Mouse (Mus musculus) cortical plate, adult 2 months (tissue): ENCODE data around the gene Gm21830. TPM values are rescaled to one million over a fixed set of nuclear protein-coding genes. Genes with fewer than 3 reads are reported as not detected.
A peak's percentile ranks its signal among the peaks of the same experiment; 100 is the strongest.
"Not testable (repeated sequence)": the region's sequence is repeated elsewhere in the genome, so short reads cannot be mapped to it uniquely, and the experiment has no call there.

Experiments used
- H3K27ac ChIP-seq: fragments of 200-500 bp; 2 replicates; pipeline ENCODE4 v1.5.1; 2012; ENCODE audit warnings: low read length, control low read depth, inconsistent platforms; ENCODE audit not compliant: insufficient read depth
- H3K4me1 ChIP-seq: fragments of 200-500 bp; 2 replicates; pipeline ENCODE4 v1.6.1; 2011; ENCODE audit warnings: low read length; ENCODE audit not compliant: control insufficient read depth, insufficient read depth
- H3K4me3 ChIP-seq: fragments of 200-500 bp; 2 replicates; pipeline ENCODE4 v1.5.1; 2011; ENCODE audit warnings: mild to moderate bottlenecking, low read length, control low read depth; ENCODE audit not compliant: insufficient read depth
- CTCF ChIP-seq: fragments of 200-500 bp; IDR thresholded peaks from 2 replicates; pipeline ENCODE4 v1.5.1; 2011; ENCODE audit warnings: mild to moderate bottlenecking, control low read depth, low read length; ENCODE audit not compliant: insufficient read depth; ENCODE audit errors: extremely low read depth
- POLR2A ChIP-seq: fragments of 200-500 bp; IDR thresholded peaks from 2 replicates; pipeline ENCODE4 v1.6.1; 2011; ENCODE audit warnings: mild to moderate bottlenecking, low read length, control low read depth; ENCODE audit not compliant: insufficient read depth; ENCODE audit errors: extremely low read depth
- polyA plus RNA-seq: library from polyadenylated mRNA; depleted of rRNA; stranded (reverse); fragments of >200 nt; gene quantifications from 2 replicates; pipeline ENCODE4 v1.2.3, GENCODE M21; 2012; rRNA removed

The Gm21830 gene
- not detected in 2 replicates for polyA plus RNA-seq

- not testable (repeated sequence) for H3K4me3 ChIP-seq, H3K27ac ChIP-seq, H3K4me1 ChIP-seq
Observed at GRCm38 (mm10) chr2:67413425-67413824, at the start of gene Gm21830. Gene Gm21830, plus strand, starts transcription at chr2:67413725.

- TF ChIP-seq CTCF (no peak), POLR2A (no peak)
- Histone ChIP-seq H3K27ac (no peak overlapping the region), H3K4me1 (no peaks in the 10 kb centered on the region), H3K4me3 (no peak overlapping the region)
Observed at GRCm38 (mm10) chr2:67364506-67364905, 49.0 kb upstream of the Gm21830 start.

GRCm38 (mm10) chr2:67378504-67378903 lies 35.0 kb upstream of the Gm21830 start:
- H3K4me3 ChIP-seq = no peak overlapping the region
- H3K4me1 ChIP-seq = no peaks in the 10 kb centered on the region
- H3K27ac ChIP-seq = no peak overlapping the region
- TF ChIP-seq CTCF (no peak), POLR2A (no peak)

- no peak overlapping the region for H3K27ac ChIP-seq
- no peaks in the 10 kb centered on the region for H3K4me1 ChIP-seq
- H3K4me3 ChIP-seq = no peak overlapping the region
- TF ChIP-seq POLR2A = no peak
- no peak for TF ChIP-seq CTCF
Observed at GRCm38 (mm10) chr2:67420853-67421252, 7.3 kb downstream of the Gm21830 start.

GRCm38 (mm10) chr2:67422799-67423198 lies 9.3 kb downstream of the Gm21830 start:
- Histone ChIP-seq H3K4me3 (no peak overlapping the region), H3K4me1 (no peaks in the 10 kb centered on the region), H3K27ac (no peak overlapping the region)
- TF ChIP-seq CTCF (no peak), POLR2A (no peak)

GRCm38 (mm10) chr2:67433081-67433480 lies 19.6 kb downstream of the Gm21830 start, which contains the start of gene Gm26727:
Gene Gm26727, minus strand, starts transcription at chr2:67433181.
- no peak for TF ChIP-seq POLR2A
- TF ChIP-seq CTCF = no peak
- Histone ChIP-seq H3K4me3 (no peak within 1 kb of the TSS), H3K4me1 (no peaks in the 10 kb centered on the region), H3K27ac (no peak within 1 kb of the TSS)

- H3K4me3 ChIP-seq = no peak overlapping the region
- TF ChIP-seq POLR2A = no peak
- TF ChIP-seq CTCF = no peak
- H3K27ac ChIP-seq = no peak overlapping the region
- H3K4me1 ChIP-seq = no peaks in the 10 kb centered on the region
Observed at GRCm38 (mm10) chr2:67438309-67438708, 24.8 kb downstream of the Gm21830 start.

- Histone ChIP-seq H3K4me1 (no peaks in the 10 kb centered on the region), H3K4me3 (no peak within 1 kb of the TSS), H3K27ac (no peak within 1 kb of the TSS)
- no peak for TF ChIP-seq POLR2A
- TF ChIP-seq CTCF = no peak
Observed at GRCm38 (mm10) chr2:67445780-67446179, 32.3 kb downstream of the Gm21830 start, which contains the start of gene Xirp2. Gene Xirp2, plus strand, starts transcription at chr2:67446002.

GRCm38 (mm10) chr2:67446772-67447171 lies 33.2 kb downstream of the Gm21830 start:
- 0 out of 2 replicates have a peak overlapping the region, but pooled peaks have one; percentile 28 for H3K4me3 ChIP-seq

GRCm38 (mm10) chr2:67447206-67447605 lies 33.7 kb downstream of the Gm21830 start:
- H3K4me3 ChIP-seq = peak overlapping the region; percentile 28; the same call in 1 of the 2 replicates
- no peak overlapping the region for H3K27ac ChIP-seq
- no peak for TF ChIP-seq POLR2A
- no peaks in the 10 kb centered on the region for H3K4me1 ChIP-seq

More at GRCm38 (mm10) chr2:67446772-67447171, 33.2 kb downstream of the Gm21830 start:
- TF ChIP-seq CTCF (no peak), POLR2A (no peak)
- Histone ChIP-seq H3K4me1 (no peaks in the 10 kb centered on the region), H3K27ac (no peak overlapping the region)

GRCm38 (mm10) chr2:67460857-67461256 lies 47.3 kb downstream of the Gm21830 start:
- Histone ChIP-seq H3K4me1 (no peaks in the 10 kb centered on the region), H3K27ac (no peak overlapping the region), H3K4me3 (no peak overlapping the region)
- TF ChIP-seq POLR2A = no peak
- TF ChIP-seq CTCF = no peak
